Mouse (Mus musculus): ENCODE measurements around the gene Dact2.

DNA sequence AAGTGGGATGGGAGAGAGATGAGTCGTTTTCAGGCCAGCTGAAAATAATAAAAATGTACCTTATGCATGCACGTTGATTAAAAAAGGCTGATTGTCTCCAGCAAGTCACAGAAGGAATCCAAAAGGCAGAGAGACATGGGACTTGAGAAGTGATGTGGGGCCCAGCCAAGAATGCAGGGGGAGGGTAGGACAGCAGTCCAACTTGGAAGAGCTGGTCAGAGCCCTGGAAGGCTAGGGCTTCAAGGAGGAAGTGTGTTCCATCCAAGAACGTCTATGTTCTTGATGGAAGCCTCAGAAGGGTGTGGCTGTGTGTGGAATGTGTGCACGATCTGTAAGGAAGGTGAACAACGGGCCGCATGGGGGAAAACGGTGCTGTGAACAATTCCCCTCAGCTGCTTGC lies 48.4 kb upstream of the Dact2 start:
- TF ChIP-seq POLR2A (IDR thresholded peaks at IDR 0.05; ENCODE audit: borderline replicate concordance, low read depth, low read length): no peak
- TF ChIP-seq CTCF (IDR thresholded peaks at IDR 0.05; ENCODE audit: low read depth, low read length): no peak

Data from bone marrow macrophage, adult 2 months (primary cell).